Mouse (Mus musculus) right cerebral cortex, postnatal 36 days (tissue): Measurements from ENCODE around the gene Itih4.
A peak's percentile ranks its signal among the peaks of the same experiment; 100 is the strongest.

Source experiments
- DNase-seq, 2 experiments: peaks; one replicate each; pipeline ENCODE4 v3.0.0; 2022; ENCODE audit warnings: low spot score in 2 of 2, mixed read lengths in 1 of 2

Itih4 gene

DNA sequence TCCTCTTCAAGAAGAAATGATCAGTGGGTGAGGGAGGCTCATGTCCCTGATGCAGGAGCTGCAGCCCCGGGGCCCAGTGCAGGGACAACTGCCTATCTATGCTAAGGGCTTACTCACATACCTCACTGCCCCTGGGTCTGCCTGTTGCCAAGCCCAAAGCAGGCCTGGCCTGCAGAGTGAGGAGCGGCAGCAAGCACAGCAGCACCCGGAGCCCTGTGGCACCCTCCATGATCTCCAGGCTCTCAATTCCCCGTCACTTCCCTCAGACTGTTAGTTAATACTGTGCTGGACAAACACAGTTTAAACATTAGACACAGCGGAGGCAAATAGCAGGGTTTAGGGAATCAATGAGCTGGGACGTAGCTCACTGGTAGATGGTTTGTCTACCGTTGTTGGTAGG is 56.8 kb downstream of the Itih4 start, which contains the start of gene Itih1:
Itih1 (minus strand) TSS at position 252 of the 400 bp plus-strand sequence.
- no peak for DNase-seq

DNA sequence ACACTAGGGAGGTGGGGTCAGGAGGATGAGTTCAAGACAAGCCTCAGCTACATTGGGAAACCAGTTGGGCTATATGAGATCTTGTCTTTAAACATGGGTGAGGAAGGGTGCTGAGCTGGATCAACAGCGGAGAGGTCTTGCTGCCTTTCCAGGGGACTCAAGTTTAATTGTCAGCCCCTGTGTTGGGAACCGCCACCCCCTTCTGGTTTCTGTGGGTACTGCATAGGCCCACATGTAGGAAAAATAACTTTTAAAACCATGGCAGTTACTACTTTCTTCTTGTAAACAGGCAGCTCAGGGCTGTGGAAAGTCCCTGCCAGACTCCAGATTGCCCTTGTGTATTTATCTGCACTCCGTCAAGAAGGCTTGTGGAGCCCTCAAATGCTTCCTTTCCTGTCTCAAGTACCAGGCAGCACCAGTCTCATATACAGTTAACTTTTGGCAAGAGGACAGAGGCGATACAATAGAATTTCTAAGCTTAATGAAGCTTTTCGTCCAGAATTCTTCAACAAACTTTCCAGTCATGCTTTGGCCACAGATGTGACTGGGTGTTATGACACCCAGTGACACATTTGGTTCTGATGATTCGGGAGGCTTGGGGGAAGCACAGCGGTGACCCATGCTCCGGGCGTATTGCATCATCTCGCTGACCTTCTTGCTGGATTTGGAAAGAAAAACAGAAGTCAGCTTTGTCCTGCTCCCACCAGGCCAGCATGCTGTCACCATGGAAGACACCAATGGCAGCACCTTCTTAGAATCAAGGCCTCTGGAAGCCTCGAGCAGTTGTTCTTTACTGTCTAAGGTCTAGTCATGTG is 57.8 kb downstream of the Itih4 start:
- peak; percentile 24 to 26 for DNase-seq

- DNase-seq: no peak
Measured at GRCm38 (mm10) chr14:30944745-30945144, 58.5 kb downstream of the Itih4 start.

- no peak for DNase-seq
Measured at GRCm38 (mm10) chr14:30949986-30950385, 63.7 kb downstream of the Itih4 start.

DNA sequence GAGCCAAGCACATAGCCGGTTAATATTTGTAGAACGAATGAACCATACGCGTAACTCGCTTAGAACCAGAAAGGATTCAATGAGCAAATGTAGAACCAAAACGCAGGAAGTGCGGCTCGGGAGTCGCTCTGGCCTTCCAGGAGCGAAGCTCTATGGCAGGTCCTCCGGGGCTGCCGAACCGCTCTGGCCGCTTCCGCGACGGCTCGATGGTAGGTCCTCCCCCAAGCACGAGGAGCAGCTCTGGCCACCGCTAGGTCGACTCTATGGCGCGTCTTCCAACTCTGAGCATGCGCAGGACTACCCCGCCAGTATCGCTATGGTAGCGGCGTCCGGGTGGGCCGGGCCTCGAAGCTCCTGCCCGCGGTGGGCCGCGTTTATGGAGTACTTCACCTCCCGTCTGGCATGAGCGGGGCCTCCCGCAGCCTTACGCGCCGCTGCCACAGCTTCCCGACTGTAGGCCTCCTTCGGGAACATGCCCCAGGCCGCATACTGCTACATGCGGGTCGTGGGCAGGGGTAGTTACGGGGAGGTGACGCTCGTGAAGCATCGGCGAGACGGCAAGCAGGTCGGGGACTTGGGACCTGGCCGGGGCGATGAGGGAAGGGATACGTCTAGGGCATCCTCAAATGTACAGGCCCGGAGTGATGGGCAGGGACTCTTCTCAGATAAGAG is 65.0 kb downstream of the Itih4 start, which contains the start of gene Nek4:
Nek4 (plus strand) TSS at position 224 of the 672 bp plus-strand sequence.
- DNase-seq: peak; percentile 95
